Mouse (Mus musculus) forebrain, embryonic 14.5 days (tissue): Measurements from ENCODE around the gene Fut9. TPM values are rescaled to one million over a fixed set of nuclear protein-coding genes. Genes with fewer than 3 reads are reported as not detected.
A peak's percentile ranks its signal among the peaks of the same experiment; 100 is the strongest.

Experiments
- ATAC-seq: fragments of 200-750 bp; cut with Nextera tagmentation; 2 replicates; pipeline ENCODE4 v1.8.0; 2017; ENCODE audit warnings: mild to moderate bottlenecking, moderate library complexity
- DNase-seq: peaks from one replicate; pipeline ENCODE4 v3.0.0-alpha.2; 2015; ENCODE audit warnings: low spot score
- H3K27ac ChIP-seq: fragments of 300-500 bp; sonication (generic); 2 replicates; pipeline ENCODE4 v1.5.1; 2014; ENCODE audit warnings: low read depth, mild to moderate bottlenecking, control low read depth, low read length, moderate library complexity
- H3K27me3 ChIP-seq: fragments of 300-500 bp; sonication (generic); replicated peaks from 2 replicates; pipeline ENCODE4 v1.6.1; 2014; ENCODE audit warnings: low read length, control low read depth, mixed read lengths; ENCODE audit not compliant: control insufficient read depth, insufficient read depth
- H3K36me3 ChIP-seq: fragments of 300-500 bp; sonication (generic); 2 replicates; pipeline ENCODE4 v1.6.1; 2014; ENCODE audit warnings: low read length, control low read depth; ENCODE audit not compliant: control insufficient read depth, insufficient read depth
- H3K4me1 ChIP-seq: fragments of 300-500 bp; sonication (generic); 2 replicates; pipeline ENCODE4 v1.6.1; 2014; ENCODE audit warnings: antibody characterized with exemption, low read length, control low read depth; ENCODE audit not compliant: control insufficient read depth, insufficient read depth
- H3K4me2 ChIP-seq: fragments of 300-500 bp; sonication (generic); 2 replicates; pipeline ENCODE4 v1.6.1; 2014; ENCODE audit warnings: mild to moderate bottlenecking, control low read depth, low read length
- H3K4me3 ChIP-seq: fragments of 300-500 bp; sonication (generic); 2 replicates; pipeline ENCODE4 v1.5.1; 2014; ENCODE audit warnings: low read depth, low read length, control low read depth
- H3K9ac ChIP-seq: fragments of 300-500 bp; sonication (generic); 2 replicates; pipeline ENCODE4 v1.6.1; 2014; ENCODE audit warnings: mild to moderate bottlenecking, low read length, control low read depth, moderate library complexity
- H3K9me3 ChIP-seq: fragments of 300-500 bp; sonication (generic); replicated peaks from 2 replicates; pipeline ENCODE4 v1.6.1; 2016; ENCODE audit warnings: low read length, control low read depth, mixed read lengths; ENCODE audit not compliant: control insufficient read depth
- WGBS: fragments of 180-500 bp; shearing (Covaris S2); extraction: QIAGEN DNeasy Blood & Tissue Kit; methylation state at CpG from one replicate; pipeline ENCODE4 v1.1.7; 2014; 5-methylcytosine and 5-hydroxymethylcytosine counted together
- polyA plus RNA-seq: library from polyadenylated mRNA; unstranded; fragments of >200 nt; fragmentation: Nextera tagmentation; extraction: Ambion mirVana; gene quantifications from 2 replicates; pipeline ENCODE4 v1.2.1, GENCODE M21; 2014

Gene Fut9
- 10.6 and 17.3 TPM in 2 replicates for polyA plus RNA-seq

- peak; percentile 94 for ATAC-seq
Measured at GRCm38 (mm10) chr4:25799476-25800283, at the start of gene Fut9. Gene Fut9 (minus strand): TSS chr4:25800244.

DNA sequence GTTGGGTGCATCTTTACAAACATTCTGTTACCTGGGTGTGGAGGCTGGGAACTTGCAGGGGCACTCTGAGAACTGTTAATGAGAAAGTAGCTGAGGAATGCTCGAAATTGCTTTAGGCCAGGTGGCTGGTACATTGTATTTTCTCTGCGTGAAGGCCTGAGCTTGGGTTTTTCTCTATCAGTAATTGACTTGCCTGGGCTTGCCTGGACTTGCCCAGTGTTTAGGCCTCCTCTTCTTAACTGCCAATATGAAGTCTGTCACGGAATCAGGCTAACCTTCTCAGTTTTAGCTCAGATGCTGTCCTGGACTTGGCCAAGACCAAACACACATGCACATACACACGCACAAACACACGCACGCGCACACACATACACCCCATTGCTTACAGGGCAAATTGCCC, 15.7 kb upstream of the Fut9 start:
- H3K4me3 ChIP-seq, result no peak overlapping the region
- H3K9ac ChIP-seq, result no peak overlapping the region
- H3K36me3 ChIP-seq, result no peaks in the 10 kb centered on the region
- no peaks in the 10 kb centered on the region for H3K27me3 ChIP-seq
- no peaks in the 10 kb centered on the region for H3K4me1 ChIP-seq
- no peak overlapping the region for H3K27ac ChIP-seq
- H3K4me2 ChIP-seq, result no peak overlapping the region
- no peak for DNase-seq
- no peaks in the 10 kb centered on the region for H3K9me3 ChIP-seq
- no peak for ATAC-seq
- 88% methylated on average over 7 of the region's 7 CpGs for WGBS

More at GRCm38 (mm10) chr4:25799476-25800283, at the start of gene Fut9:
- Histone ChIP-seq H3K9ac (peak within 1 kb of the TSS; percentile 92), H3K9me3 (no peaks in the 10 kb centered on the region), H3K27ac (peak within 1 kb of the TSS; percentile 92), H3K4me2 (peak within 1 kb of the TSS; percentile 69), H3K36me3 (no peaks in the 10 kb centered on the region), H3K27me3 (no peaks in the 10 kb centered on the region), H3K4me3 (peak within 1 kb of the TSS; percentile 74), H3K4me1 (peaks cover 10% of the 10 kb centered on the region; the same call in 1 of the 2 replicates)
- peak; percentile 90 for DNase-seq
- under 1% methylated on average over 52 of the region's 52 CpGs for WGBS

DNA sequence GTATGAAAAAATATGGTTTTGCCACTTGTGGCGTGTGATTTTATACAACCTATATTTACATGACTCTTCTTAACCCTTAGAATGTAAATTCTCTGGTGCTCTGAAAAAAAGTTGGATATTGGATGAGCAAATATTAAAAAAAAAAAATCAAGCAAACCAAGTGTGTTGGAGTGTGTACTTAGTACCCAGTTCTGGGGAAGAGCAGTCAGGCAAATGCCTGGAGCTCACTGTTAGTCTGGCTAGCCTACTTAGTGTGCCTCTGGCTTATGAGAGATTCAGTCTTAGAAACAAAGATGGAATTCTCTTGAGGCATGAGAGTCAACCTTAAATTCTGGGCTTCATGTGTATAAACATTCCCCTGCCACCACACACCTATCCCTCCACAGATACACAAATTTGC, 13.3 kb upstream of the Fut9 start:
- no peak overlapping the region for H3K9ac ChIP-seq
- DNase-seq, result no peak
- H3K4me1 ChIP-seq, result no peaks in the 10 kb centered on the region
- no peak overlapping the region for H3K4me2 ChIP-seq
- no peaks in the 10 kb centered on the region for H3K9me3 ChIP-seq
- no peaks in the 10 kb centered on the region for H3K36me3 ChIP-seq
- 95% methylated on average over 1 of the region's 1 CpGs for WGBS
- no peak overlapping the region for H3K27ac ChIP-seq
- H3K4me3 ChIP-seq, result no peak overlapping the region
- no peaks in the 10 kb centered on the region for H3K27me3 ChIP-seq
- ATAC-seq, result no peak

DNA sequence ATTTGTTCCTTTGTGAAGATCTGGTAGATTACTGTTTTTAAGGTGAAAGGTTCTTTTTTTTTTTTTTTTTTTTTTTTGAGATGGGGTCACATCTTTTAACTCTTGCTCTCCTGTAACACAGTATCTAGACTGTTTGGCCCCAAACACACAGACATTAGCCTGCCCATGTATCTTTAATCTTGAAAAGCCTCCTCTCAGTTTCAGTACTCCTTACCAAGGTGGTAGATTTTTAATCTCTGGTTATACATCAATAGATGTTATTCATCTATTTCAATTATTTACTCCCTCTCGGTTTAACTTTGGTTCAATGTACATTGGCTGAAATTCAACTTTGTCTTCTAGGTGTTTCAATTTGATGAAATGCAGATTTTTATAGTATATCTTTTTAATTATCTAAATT, 10.0 kb upstream of the Fut9 start:
- Histone ChIP-seq H3K9me3 (no peaks in the 10 kb centered on the region), H3K27ac (no peak overlapping the region), H3K4me2 (no peak overlapping the region), H3K27me3 (no peaks in the 10 kb centered on the region), H3K9ac (no peak overlapping the region), H3K4me1 (no peaks in the 10 kb centered on the region), H3K36me3 (no peaks in the 10 kb centered on the region), H3K4me3 (no peak overlapping the region)
- WGBS, result 80% methylated on average over 1 of the region's 1 CpGs
- ATAC-seq (no peak), DNase-seq (no peak)

GRCm38 (mm10) chr4:25801751-25802150, 1.7 kb upstream of the Fut9 start:
- H3K27ac ChIP-seq, result no peak overlapping the region
- no peak overlapping the region for H3K4me3 ChIP-seq
- H3K9me3 ChIP-seq, result no peaks in the 10 kb centered on the region
- DNase-seq (no peak), ATAC-seq (no peak)
- no peaks in the 10 kb centered on the region for H3K27me3 ChIP-seq
- no peak overlapping the region for H3K4me2 ChIP-seq
- peaks cover 6% of the 10 kb centered on the region; the same call in 1 of the 2 replicates for H3K4me1 ChIP-seq
- H3K9ac ChIP-seq, result no peak overlapping the region
- H3K36me3 ChIP-seq, result no peaks in the 10 kb centered on the region
- 83% methylated on average over 2 of the region's 2 CpGs for WGBS

DNA sequence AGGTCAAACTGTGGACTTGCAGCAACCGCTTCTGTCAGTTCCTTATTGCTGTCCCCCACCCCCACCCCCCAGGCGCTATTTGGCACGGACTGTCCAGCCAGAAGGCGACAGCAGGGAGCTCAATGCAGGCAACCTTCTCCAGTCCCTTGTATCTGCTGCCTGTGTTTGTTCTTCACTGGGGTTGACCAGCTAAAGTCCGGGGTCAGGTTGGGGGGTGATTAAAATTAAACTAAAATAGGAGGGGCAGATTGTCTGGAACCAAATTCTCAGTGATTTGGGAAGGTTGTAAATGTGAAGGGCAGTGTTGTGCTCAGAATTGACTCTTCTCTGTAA, 206 bp upstream of the Fut9 start:
- no peak for DNase-seq
- peak overlapping the region; percentile 92 for H3K27ac ChIP-seq
- 1% methylated on average over 5 of the region's 5 CpGs for WGBS
- H3K27me3 ChIP-seq, result no peaks in the 10 kb centered on the region
- peak overlapping the region; percentile 92 for H3K9ac ChIP-seq
- no peaks in the 10 kb centered on the region for H3K9me3 ChIP-seq
- peak overlapping the region; percentile 69 for H3K4me2 ChIP-seq
- ATAC-seq, result no peak; the same call in 1 of the 2 replicates
- no peaks in the 10 kb centered on the region for H3K36me3 ChIP-seq
- peaks cover 10% of the 10 kb centered on the region; the same call in 1 of the 2 replicates for H3K4me1 ChIP-seq
- H3K4me3 ChIP-seq, result peak overlapping the region; percentile 74

- peak overlapping the region; percentile 92 for H3K9ac ChIP-seq
- H3K4me1 ChIP-seq, result peaks cover 10% of the 10 kb centered on the region; the same call in 1 of the 2 replicates
- ATAC-seq, result peak; percentile 24
- DNase-seq, result peak; percentile 31
- H3K4me3 ChIP-seq, result peak overlapping the region; percentile 74
- H3K4me2 ChIP-seq, result peak overlapping the region; percentile 69
- under 1% methylated on average over 7 of the region's 7 CpGs for WGBS
- H3K9me3 ChIP-seq, result no peaks in the 10 kb centered on the region
- no peaks in the 10 kb centered on the region for H3K27me3 ChIP-seq
- peak overlapping the region; percentile 92 for H3K27ac ChIP-seq
- H3K36me3 ChIP-seq, result no peaks in the 10 kb centered on the region
Measured at GRCm38 (mm10) chr4:25799051-25799475, 981 bp downstream of the Fut9 start.

DNA sequence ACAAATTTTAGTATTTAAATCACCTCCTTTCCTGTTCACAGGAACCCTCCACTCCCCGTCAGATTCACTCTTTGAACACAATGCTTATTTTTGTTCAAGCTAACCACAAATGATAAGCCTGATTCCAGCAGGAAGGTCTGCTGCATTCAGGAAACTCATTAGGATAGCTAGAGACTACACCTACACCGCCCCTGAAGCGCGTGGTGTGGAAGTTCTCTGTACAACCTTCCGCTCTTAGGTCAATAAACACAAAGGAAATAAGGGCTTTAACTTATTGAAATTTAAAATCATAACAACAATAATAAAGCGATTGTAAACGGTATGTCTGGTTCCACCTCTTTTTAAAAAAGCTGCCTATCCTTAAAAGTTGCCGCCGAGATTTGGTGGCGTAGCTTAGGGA, 1.6 kb downstream of the Fut9 start:
- 5% methylated on average over 10 of the region's 10 CpGs for WGBS
- Histone ChIP-seq H3K9ac (peak overlapping the region; percentile 92), H3K9me3 (no peaks in the 10 kb centered on the region), H3K4me2 (peak overlapping the region; percentile 69), H3K4me3 (peak overlapping the region; percentile 74), H3K27me3 (no peaks in the 10 kb centered on the region), H3K36me3 (no peaks in the 10 kb centered on the region), H3K4me1 (peaks cover 10% of the 10 kb centered on the region; the same call in 1 of the 2 replicates), H3K27ac (no peak overlapping the region)
- ATAC-seq (no peak), DNase-seq (no peak)

GRCm38 (mm10) chr4:25796149-25796548, 3.9 kb downstream of the Fut9 start:
- no peak overlapping the region for H3K9ac ChIP-seq
- peaks cover 10% of the 10 kb centered on the region; the same call in 1 of the 2 replicates for H3K4me1 ChIP-seq
- no peak for ATAC-seq
- DNase-seq, result no peak
- H3K4me3 ChIP-seq, result no peak overlapping the region
- H3K4me2 ChIP-seq, result peak overlapping the region; percentile 17; the same call in 1 of the 2 replicates
- no peak overlapping the region for H3K27ac ChIP-seq
- H3K9me3 ChIP-seq, result no peaks in the 10 kb centered on the region
- 42% methylated on average over 3 of the region's 3 CpGs for WGBS
- H3K36me3 ChIP-seq, result no peaks in the 10 kb centered on the region
- no peaks in the 10 kb centered on the region for H3K27me3 ChIP-seq
